Mouse (Mus musculus) liver, adult 2 months (tissue): ENCODE measurements at regions not wholly inside any gene's neighbourhood (a gene's known extent, or its start where the extent isn't known, plus 50 kb on each side); places are given as distances from the start of the nearest gene placed in this dataset.

ENCODE experiments used
- CTCF ChIP-seq: fragments of 200-500 bp; IDR thresholded peaks from 2 replicates; pipeline ENCODE4 v1.5.1; 2011; ENCODE audit warnings: low read depth, low read length, control low read depth
- POLR2A ChIP-seq: fragments of 200-500 bp; IDR thresholded peaks from 2 replicates; pipeline ENCODE4 v1.6.1; 2011; ENCODE audit warnings: low read length, control low read depth; ENCODE audit not compliant: insufficient read depth; ENCODE audit errors: extremely low read depth

DNA sequence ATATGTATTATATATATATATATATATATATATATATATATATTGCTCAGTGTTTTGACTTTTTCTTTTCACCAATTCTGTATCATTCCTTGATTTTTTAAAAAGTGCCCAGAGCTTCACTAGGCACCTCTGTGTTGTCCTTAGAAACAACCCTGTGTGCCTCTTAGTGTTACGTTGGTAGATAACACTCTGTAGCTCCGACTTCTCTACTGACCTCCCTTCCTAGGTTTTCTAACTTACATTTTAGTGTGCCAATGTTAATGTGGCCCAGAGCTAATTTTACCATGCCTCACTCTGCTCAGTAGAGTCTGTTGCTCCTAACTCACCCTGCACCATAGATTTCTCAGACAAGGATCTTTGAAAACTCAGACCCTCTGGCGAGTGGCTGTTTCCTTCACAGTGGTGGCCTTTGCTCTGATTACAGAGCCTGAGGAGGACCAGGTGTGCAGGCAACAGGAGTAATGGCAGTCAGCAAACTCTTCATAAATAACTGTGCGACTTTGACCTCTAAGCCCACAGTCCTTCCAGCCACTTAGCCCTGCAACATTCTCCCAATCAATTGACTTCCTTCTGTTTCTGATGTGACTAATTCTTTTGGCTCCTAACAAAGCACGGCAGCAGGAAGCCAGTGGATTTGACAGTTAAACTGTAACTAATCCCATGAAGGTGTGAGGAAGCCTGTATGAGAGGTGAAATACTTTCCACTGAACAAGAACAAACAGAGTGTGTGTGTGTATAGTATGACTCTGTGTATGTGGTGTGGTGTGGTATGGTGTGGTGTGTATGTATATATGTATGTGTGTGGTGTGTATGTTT is 53.6 kb upstream of the Actr3 start:
- no peak for TF ChIP-seq CTCF
- TF ChIP-seq POLR2A, result no peak
